Mouse (Mus musculus): ENCODE results near the gene Ppp2r5b. TPM values are rescaled to one million over a fixed set of nuclear protein-coding genes. Genes with fewer than 3 reads are reported as not detected.

Gene Ppp2r5b
- polyA plus RNA-seq, 1 experiment from 2014 or later: 36.5 TPM

GRCm38 (mm10) chr19:6242281-6242680, 6.6 kb upstream of the Ppp2r5b start:
- DNase-seq (ENCODE audit: low spot score): peak; percentile 45
- H3K36me3 ChIP-seq (ENCODE audit: control insufficient read depth, insufficient read depth, low read length): peaks cover 31% of the 10 kb centered on the region
- H3K4me3 ChIP-seq (ENCODE audit: low read depth, low read length): peak overlapping the region; percentile 83
- ATAC-seq (ENCODE audit: low read depth): no peak
- no peak overlapping the region; the same call in 1 of the 2 replicates for H3K27ac ChIP-seq (replicated peaks; ENCODE audit: low read depth, low read length)
- no peaks in the 10 kb centered on the region for H3K27me3 ChIP-seq (replicated peaks; ENCODE audit: control insufficient read depth, insufficient read depth, low read length)
- H3K4me1 ChIP-seq (ENCODE audit: control insufficient read depth, insufficient read depth, low read length): peaks cover 5% of the 10 kb centered on the region; the same call in 1 of the 2 replicates
- H3K9me3 ChIP-seq (ENCODE audit: control insufficient read depth, low read length): no peaks in the 10 kb centered on the region
- peak overlapping the region; percentile 90 for H3K9ac ChIP-seq (ENCODE audit: low read depth, low read length)
- WGBS: 3% methylated on average over 4 of the region's 4 CpGs
- H3K4me2 ChIP-seq (ENCODE audit: low read depth, low read length): peak overlapping the region; percentile 79

GRCm38 (mm10) chr19:6241274-6242107, 5.8 kb upstream of the Ppp2r5b start, which contains the start of gene Atg2a:
Gene Atg2a, plus strand, starts transcription at chr19:6241668.
- ATAC-seq (ENCODE audit: low read depth): peak; percentile 96
- Histone ChIP-seq H3K27ac (replicated peaks; ENCODE audit: low read depth, low read length) (peak within 1 kb of the TSS; percentile 63), H3K4me3 (ENCODE audit: low read depth, low read length) (peak within 1 kb of the TSS; percentile 83), H3K4me2 (ENCODE audit: low read depth, low read length) (peak within 1 kb of the TSS; percentile 79), H3K36me3 (ENCODE audit: control insufficient read depth, insufficient read depth, low read length) (peaks cover 23% of the 10 kb centered on the region), H3K27me3 (replicated peaks; ENCODE audit: control insufficient read depth, insufficient read depth, low read length) (no peaks in the 10 kb centered on the region), H3K9ac (ENCODE audit: low read depth, low read length) (peak within 1 kb of the TSS; percentile 90), H3K9me3 (ENCODE audit: control insufficient read depth, low read length) (no peaks in the 10 kb centered on the region), H3K4me1 (ENCODE audit: control insufficient read depth, insufficient read depth, low read length) (peaks cover 5% of the 10 kb centered on the region; the same call in 1 of the 2 replicates)
- under 1% methylated on average over 41 of the region's 55 CpGs for WGBS
- DNase-seq (ENCODE audit: low spot score): peak; percentile 100

DNA sequence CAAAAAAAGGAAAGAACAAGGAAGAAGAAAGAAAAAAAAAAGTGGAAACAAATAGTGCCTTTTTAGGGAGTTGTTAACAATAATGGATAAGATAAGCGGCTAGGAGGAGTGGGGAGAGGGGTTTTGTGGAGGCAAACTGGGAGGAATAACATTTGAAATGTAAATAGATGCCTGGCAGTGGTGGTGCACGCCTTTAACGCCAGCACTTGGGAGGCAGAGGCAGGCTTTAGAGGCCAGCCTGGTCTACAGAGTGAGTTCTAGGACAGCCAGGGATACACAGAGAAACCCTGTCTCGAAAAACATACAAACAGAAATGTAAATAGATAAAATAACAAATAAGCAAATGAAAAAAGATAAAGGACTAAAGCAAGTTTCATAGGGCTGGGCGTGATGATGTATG, 5.1 kb upstream of the Ppp2r5b start:
- H3K4me1 ChIP-seq (ENCODE audit: control insufficient read depth, insufficient read depth, low read length): peaks cover 5% of the 10 kb centered on the region; the same call in 1 of the 2 replicates
- no peak for DNase-seq (ENCODE audit: low spot score)
- H3K27me3 ChIP-seq (replicated peaks; ENCODE audit: control insufficient read depth, insufficient read depth, low read length): no peaks in the 10 kb centered on the region
- H3K4me2 ChIP-seq (ENCODE audit: low read depth, low read length): peak overlapping the region; percentile 38
- H3K27ac ChIP-seq (replicated peaks; ENCODE audit: low read depth, low read length): peak overlapping the region; percentile 30; the same call in 1 of the 2 replicates
- no peak overlapping the region for H3K9ac ChIP-seq (ENCODE audit: low read depth, low read length)
- H3K36me3 ChIP-seq (ENCODE audit: control insufficient read depth, insufficient read depth, low read length): peaks cover 15% of the 10 kb centered on the region; the same call in 1 of the 2 replicates
- no peak for ATAC-seq (ENCODE audit: low read depth)
- 37% methylated on average over 5 of the region's 5 CpGs for WGBS
- H3K9me3 ChIP-seq (ENCODE audit: control insufficient read depth, low read length): no peaks in the 10 kb centered on the region
- peak overlapping the region; percentile 83 for H3K4me3 ChIP-seq (ENCODE audit: low read depth, low read length)

DNA sequence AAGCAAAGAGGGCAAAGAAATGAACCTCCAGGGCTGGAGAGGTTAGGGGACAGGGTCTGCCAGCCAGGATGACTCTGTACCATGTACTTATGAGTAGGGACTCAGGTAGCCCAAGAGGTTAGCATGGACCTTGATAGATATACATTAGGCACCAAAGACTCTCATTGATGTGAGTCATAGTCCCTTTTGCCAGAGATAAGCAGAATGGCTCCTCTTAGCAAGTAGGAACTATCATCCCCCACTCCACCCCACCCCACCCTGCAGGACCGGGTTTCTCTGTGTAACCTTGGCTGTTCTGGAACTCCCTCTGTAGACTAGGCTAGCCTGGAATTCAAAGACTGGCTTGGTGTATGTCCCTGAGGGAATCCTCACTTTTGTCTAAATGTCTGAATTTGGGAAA, 4.5 kb upstream of the Ppp2r5b start:
- H3K4me1 ChIP-seq (ENCODE audit: control insufficient read depth, insufficient read depth, low read length): peaks cover 5% of the 10 kb centered on the region; the same call in 1 of the 2 replicates
- no peak for ATAC-seq (ENCODE audit: low read depth)
- no peak overlapping the region for H3K4me3 ChIP-seq (ENCODE audit: low read depth, low read length)
- WGBS: 76% methylated on average over 1 of the region's 1 CpGs
- no peak overlapping the region for H3K9ac ChIP-seq (ENCODE audit: low read depth, low read length)
- H3K27ac ChIP-seq (replicated peaks; ENCODE audit: low read depth, low read length): no peak overlapping the region
- H3K4me2 ChIP-seq (ENCODE audit: low read depth, low read length): no peak overlapping the region
- peaks cover 10% of the 10 kb centered on the region; the same call in 1 of the 2 replicates for H3K36me3 ChIP-seq (ENCODE audit: control insufficient read depth, insufficient read depth, low read length)
- DNase-seq (ENCODE audit: low spot score): no peak
- no peaks in the 10 kb centered on the region for H3K9me3 ChIP-seq (ENCODE audit: control insufficient read depth, low read length)
- no peaks in the 10 kb centered on the region for H3K27me3 ChIP-seq (replicated peaks; ENCODE audit: control insufficient read depth, insufficient read depth, low read length)

GRCm38 (mm10) chr19:6238740-6239139, 3.1 kb upstream of the Ppp2r5b start:
- DNase-seq (ENCODE audit: low spot score) (no peak), ATAC-seq (ENCODE audit: low read depth) (no peak)
- Histone ChIP-seq H3K9ac (ENCODE audit: low read depth, low read length) (no peak overlapping the region), H3K9me3 (ENCODE audit: control insufficient read depth, low read length) (no peaks in the 10 kb centered on the region), H3K4me3 (ENCODE audit: low read depth, low read length) (no peak overlapping the region), H3K36me3 (ENCODE audit: control insufficient read depth, insufficient read depth, low read length) (peaks cover 3% of the 10 kb centered on the region; the same call in 1 of the 2 replicates), H3K27me3 (replicated peaks; ENCODE audit: control insufficient read depth, insufficient read depth, low read length) (no peaks in the 10 kb centered on the region), H3K4me2 (ENCODE audit: low read depth, low read length) (no peak overlapping the region), H3K27ac (replicated peaks; ENCODE audit: low read depth, low read length) (no peak overlapping the region), H3K4me1 (ENCODE audit: control insufficient read depth, insufficient read depth, low read length) (peaks cover 12% of the 10 kb centered on the region)

GRCm38 (mm10) chr19:6236842-6237241, 1.2 kb upstream of the Ppp2r5b start:
- 71% methylated on average over 7 of the region's 7 CpGs for WGBS

DNA sequence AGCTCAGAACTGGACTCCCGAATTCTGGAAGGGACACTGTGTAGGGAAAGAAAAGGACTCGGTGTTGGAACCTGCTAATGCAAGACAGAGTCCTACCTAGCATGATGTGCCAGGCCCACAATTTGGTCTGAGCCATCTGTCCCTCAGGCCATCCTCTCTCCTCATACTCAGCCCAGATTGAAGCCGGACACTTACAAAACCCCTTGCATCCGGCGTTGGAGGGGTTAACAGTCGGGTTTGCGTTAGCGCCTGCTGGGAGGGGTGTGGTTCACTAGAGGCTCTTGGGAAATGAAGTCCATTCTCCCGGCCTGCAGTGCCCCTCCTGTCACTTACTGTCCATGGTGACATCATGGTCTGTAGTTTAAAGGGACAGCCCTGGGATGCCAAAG, 375 bp upstream of the Ppp2r5b start:
- H3K9me3 ChIP-seq (ENCODE audit: control insufficient read depth, low read length): no peaks in the 10 kb centered on the region
- H3K4me3 ChIP-seq (ENCODE audit: low read depth, low read length): peak overlapping the region; percentile 73
- H3K4me2 ChIP-seq (ENCODE audit: low read depth, low read length): peak overlapping the region; percentile 79
- H3K9ac ChIP-seq (ENCODE audit: low read depth, low read length): peak overlapping the region; percentile 78
- 1% methylated on average over 9 of the region's 9 CpGs for WGBS
- DNase-seq (ENCODE audit: low spot score) (peak; percentile 97), ATAC-seq (ENCODE audit: low read depth) (peak; percentile 91)
- peak overlapping the region; percentile 94 for H3K27ac ChIP-seq (replicated peaks; ENCODE audit: low read depth, low read length)
- peaks cover 7% of the 10 kb centered on the region for H3K4me1 ChIP-seq (ENCODE audit: control insufficient read depth, insufficient read depth, low read length)
- no peaks in the 10 kb centered on the region for H3K27me3 ChIP-seq (replicated peaks; ENCODE audit: control insufficient read depth, insufficient read depth, low read length)
- H3K36me3 ChIP-seq (ENCODE audit: control insufficient read depth, insufficient read depth, low read length): peaks cover 27% of the 10 kb centered on the region

More at GRCm38 (mm10) chr19:6236842-6237241, 1.2 kb upstream of the Ppp2r5b start:
- Histone ChIP-seq H3K4me3 (ENCODE audit: low read depth, low read length) (no peak overlapping the region), H3K4me2 (ENCODE audit: low read depth, low read length) (no peak overlapping the region), H3K9ac (ENCODE audit: low read depth, low read length) (no peak overlapping the region), H3K36me3 (ENCODE audit: control insufficient read depth, insufficient read depth, low read length) (peaks cover 20% of the 10 kb centered on the region; the same call in 1 of the 2 replicates), H3K9me3 (ENCODE audit: control insufficient read depth, low read length) (no peaks in the 10 kb centered on the region), H3K4me1 (ENCODE audit: control insufficient read depth, insufficient read depth, low read length) (peaks cover 7% of the 10 kb centered on the region), H3K27me3 (replicated peaks; ENCODE audit: control insufficient read depth, insufficient read depth, low read length) (no peaks in the 10 kb centered on the region), H3K27ac (replicated peaks; ENCODE audit: low read depth, low read length) (no peak overlapping the region)
- ATAC-seq (ENCODE audit: low read depth): no peak
- DNase-seq (ENCODE audit: low spot score): no peak

DNA sequence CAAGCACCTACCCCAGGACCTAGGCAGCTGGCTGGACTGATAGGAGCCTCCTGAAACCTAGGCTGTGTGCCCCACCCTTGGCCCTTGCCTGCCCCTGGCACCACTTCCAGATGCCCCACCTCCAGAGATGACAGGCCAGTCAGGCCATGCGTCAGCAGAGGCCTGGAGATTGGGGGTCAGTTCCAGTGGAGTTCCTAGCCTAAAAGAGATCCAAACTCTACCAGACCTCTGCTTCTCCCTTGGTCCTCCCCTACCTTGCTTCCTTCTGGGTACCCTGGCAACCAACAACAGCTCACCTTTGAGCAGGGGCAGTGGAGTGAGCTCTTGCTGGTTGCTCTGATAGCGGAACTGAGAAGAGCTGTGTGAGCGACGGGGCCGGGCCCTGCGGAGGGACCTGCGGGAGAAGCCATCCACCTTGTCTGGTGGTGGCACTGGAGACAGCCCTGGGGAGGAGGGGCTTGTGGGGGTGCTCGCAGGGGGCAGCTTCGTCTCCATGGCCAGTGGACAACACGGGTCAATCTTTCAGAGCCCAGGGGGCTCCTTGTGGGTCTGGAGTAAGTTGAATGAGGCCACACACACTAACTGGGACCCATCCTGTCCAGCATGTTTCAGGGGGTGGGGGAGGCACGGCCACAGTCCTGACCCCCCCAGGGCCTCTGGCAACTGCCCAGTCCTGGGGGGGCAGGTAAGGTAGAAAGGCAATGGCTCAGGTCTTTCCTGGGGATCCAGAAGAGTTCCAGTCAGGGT, 1.2 kb downstream of the Ppp2r5b start:
- peak overlapping the region; percentile 78 for H3K9ac ChIP-seq (ENCODE audit: low read depth, low read length)
- H3K36me3 ChIP-seq (ENCODE audit: control insufficient read depth, insufficient read depth, low read length): peaks cover 43% of the 10 kb centered on the region
- peak overlapping the region; percentile 73 for H3K4me3 ChIP-seq (ENCODE audit: low read depth, low read length)
- DNase-seq (ENCODE audit: low spot score) (no peak), ATAC-seq (ENCODE audit: low read depth) (no peak)
- H3K4me1 ChIP-seq (ENCODE audit: control insufficient read depth, insufficient read depth, low read length): peaks cover 7% of the 10 kb centered on the region
- H3K9me3 ChIP-seq (ENCODE audit: control insufficient read depth, low read length): no peaks in the 10 kb centered on the region
- H3K27ac ChIP-seq (replicated peaks; ENCODE audit: low read depth, low read length): no peak overlapping the region
- peak overlapping the region; percentile 79 for H3K4me2 ChIP-seq (ENCODE audit: low read depth, low read length)
- H3K27me3 ChIP-seq (replicated peaks; ENCODE audit: control insufficient read depth, insufficient read depth, low read length): no peaks in the 10 kb centered on the region
- 65% methylated on average over 9 of the region's 11 CpGs for WGBS

Measured in embryonic facial prominence, embryonic 14.5 days (tissue).